Mouse (Mus musculus): ENCODE measurements at regions not wholly inside any gene's neighbourhood (a gene's known extent, or its start where the extent isn't known, plus 50 kb on each side); places are given as distances from the start of the nearest gene placed in this dataset.

GRCm38 (mm10) chr14:36819826-36820225, 148.8 kb downstream of the Ccser2 start:
- no peak for ATAC-seq (ENCODE audit: low FRiP score)
- WGBS = 97% methylated on average over 1 of the region's 1 CpGs
- no peak overlapping the region for H3K4me3 ChIP-seq (ENCODE audit: low read depth, low read length)

GRCm38 (mm10) chr14:36802418-36802817, 166.2 kb downstream of the Ccser2 start:
- whole genome bisulfite sequencing = 87% methylated on average over 2 of the region's 3 CpGs
- H3K27ac ChIP-seq (ENCODE audit: low read depth, low read length) = no peak overlapping the region
- no peaks in the 10 kb centered on the region for H3K36me3 ChIP-seq (ENCODE audit: control insufficient read depth, insufficient read depth, low read length)
- no peak overlapping the region for H3K4me2 ChIP-seq
- DNase-seq (ENCODE audit: low spot score, missing footprints) = peak; percentile 23
- no peak overlapping the region for H3K9ac ChIP-seq (ENCODE audit: low read length)
- no peaks in the 10 kb centered on the region for H3K9me3 ChIP-seq (ENCODE audit: control insufficient read depth, low read length)
- no peak overlapping the region for H3K4me3 ChIP-seq (ENCODE audit: low read depth, low read length)
- no peaks in the 10 kb centered on the region for H3K27me3 ChIP-seq (ENCODE audit: control insufficient read depth, insufficient read depth, low read length)
- H3K4me1 ChIP-seq (ENCODE audit: control insufficient read depth, insufficient read depth, low read length) = no peaks in the 10 kb centered on the region
- no peak for ATAC-seq (ENCODE audit: low FRiP score)

More at GRCm38 (mm10) chr14:36819826-36820225, 148.8 kb downstream of the Ccser2 start:
- no peaks in the 10 kb centered on the region for H3K4me1 ChIP-seq (ENCODE audit: control insufficient read depth, insufficient read depth, low read length)
- H3K9me3 ChIP-seq (ENCODE audit: control insufficient read depth, low read length) = no peaks in the 10 kb centered on the region
- no peaks in the 10 kb centered on the region for H3K36me3 ChIP-seq (ENCODE audit: control insufficient read depth, insufficient read depth, low read length)
- H3K4me2 ChIP-seq = no peak overlapping the region
- no peak for DNase-seq (ENCODE audit: low spot score, missing footprints)
- no peak overlapping the region for H3K27ac ChIP-seq (ENCODE audit: low read depth, low read length)
- H3K9ac ChIP-seq (ENCODE audit: low read length) = no peak overlapping the region
- H3K27me3 ChIP-seq (ENCODE audit: control insufficient read depth, insufficient read depth, low read length) = no peaks in the 10 kb centered on the region

GRCm38 (mm10) chr14:36799820-36800219, 168.8 kb downstream of the Ccser2 start:
- Histone ChIP-seq H3K36me3 (ENCODE audit: control insufficient read depth, insufficient read depth, low read length) (no peaks in the 10 kb centered on the region), H3K4me1 (ENCODE audit: control insufficient read depth, insufficient read depth, low read length) (no peaks in the 10 kb centered on the region), H3K4me2 (no peak overlapping the region), H3K9me3 (ENCODE audit: control insufficient read depth, low read length) (no peaks in the 10 kb centered on the region), H3K27ac (ENCODE audit: low read depth, low read length) (no peak overlapping the region), H3K9ac (ENCODE audit: low read length) (no peak overlapping the region), H3K4me3 (ENCODE audit: low read depth, low read length) (no peak overlapping the region), H3K27me3 (ENCODE audit: control insufficient read depth, insufficient read depth, low read length) (no peaks in the 10 kb centered on the region)
- DNase-seq (ENCODE audit: low spot score, missing footprints) (peak; percentile 19), ATAC-seq (ENCODE audit: low FRiP score) (no peak)
- WGBS = 80% methylated on average over 1 of the region's 1 CpGs

GRCm38 (mm10) chr14:36781882-36782281, 186.7 kb downstream of the Ccser2 start:
- H3K4me2 ChIP-seq = no peak overlapping the region
- no peaks in the 10 kb centered on the region for H3K9me3 ChIP-seq (ENCODE audit: control insufficient read depth, low read length)
- no peak for ATAC-seq (ENCODE audit: low FRiP score)
- 86% methylated on average over 2 of the region's 2 CpGs for WGBS
- peak; percentile 17 for DNase-seq (ENCODE audit: low spot score, missing footprints)
- H3K36me3 ChIP-seq (ENCODE audit: control insufficient read depth, insufficient read depth, low read length) = no peaks in the 10 kb centered on the region
- no peaks in the 10 kb centered on the region for H3K4me1 ChIP-seq (ENCODE audit: control insufficient read depth, insufficient read depth, low read length)
- H3K9ac ChIP-seq (ENCODE audit: low read length) = no peak overlapping the region
- H3K4me3 ChIP-seq (ENCODE audit: low read depth, low read length) = no peak overlapping the region
- H3K27me3 ChIP-seq (ENCODE audit: control insufficient read depth, insufficient read depth, low read length) = no peaks in the 10 kb centered on the region
- H3K27ac ChIP-seq (ENCODE audit: low read depth, low read length) = no peak overlapping the region

GRCm38 (mm10) chr14:36778956-36779355, 189.6 kb downstream of the Ccser2 start:
- 79% methylated on average over 1 of the region's 1 CpGs for WGBS
- Histone ChIP-seq H3K4me2 (no peak overlapping the region), H3K27ac (ENCODE audit: low read depth, low read length) (no peak overlapping the region), H3K9ac (ENCODE audit: low read length) (no peak overlapping the region), H3K4me3 (ENCODE audit: low read depth, low read length) (no peak overlapping the region), H3K27me3 (ENCODE audit: control insufficient read depth, insufficient read depth, low read length) (no peaks in the 10 kb centered on the region), H3K9me3 (ENCODE audit: control insufficient read depth, low read length) (no peaks in the 10 kb centered on the region), H3K4me1 (ENCODE audit: control insufficient read depth, insufficient read depth, low read length) (no peaks in the 10 kb centered on the region), H3K36me3 (ENCODE audit: control insufficient read depth, insufficient read depth, low read length) (no peaks in the 10 kb centered on the region)
- DNase-seq (ENCODE audit: low spot score, missing footprints) = peak; percentile 73
- ATAC-seq (ENCODE audit: low FRiP score) = peak; percentile 62; the same call in 1 of the 2 replicates

GRCm38 (mm10) chr14:36774349-36774748, 194.2 kb downstream of the Ccser2 start:
- Histone ChIP-seq H3K9me3 (ENCODE audit: control insufficient read depth, low read length) (no peaks in the 10 kb centered on the region), H3K4me2 (no peak overlapping the region), H3K4me1 (ENCODE audit: control insufficient read depth, insufficient read depth, low read length) (no peaks in the 10 kb centered on the region), H3K4me3 (ENCODE audit: low read depth, low read length) (no peak overlapping the region), H3K36me3 (ENCODE audit: control insufficient read depth, insufficient read depth, low read length) (no peaks in the 10 kb centered on the region), H3K27ac (ENCODE audit: low read depth, low read length) (no peak overlapping the region), H3K27me3 (ENCODE audit: control insufficient read depth, insufficient read depth, low read length) (no peaks in the 10 kb centered on the region), H3K9ac (ENCODE audit: low read length) (no peak overlapping the region)
- ATAC-seq (ENCODE audit: low FRiP score) (no peak), DNase-seq (ENCODE audit: low spot score, missing footprints) (no peak)
- 73% methylated on average over 3 of the region's 3 CpGs for WGBS

GRCm38 (mm10) chr14:36764377-36764776, 204.2 kb downstream of the Ccser2 start:
- H3K36me3 ChIP-seq (ENCODE audit: control insufficient read depth, insufficient read depth, low read length) = no peaks in the 10 kb centered on the region
- WGBS = 80% methylated on average over 4 of the region's 4 CpGs
- no peak for ATAC-seq (ENCODE audit: low FRiP score)

GRCm38 (mm10) chr14:36756056-36756455, 212.5 kb downstream of the Ccser2 start:
- ATAC-seq (ENCODE audit: low FRiP score) = no peak
- no peak overlapping the region for H3K9ac ChIP-seq (ENCODE audit: low read length)

More at GRCm38 (mm10) chr14:36764377-36764776, 204.2 kb downstream of the Ccser2 start:
- Histone ChIP-seq H3K4me3 (ENCODE audit: low read depth, low read length) (no peak overlapping the region), H3K27ac (ENCODE audit: low read depth, low read length) (no peak overlapping the region), H3K9ac (ENCODE audit: low read length) (no peak overlapping the region), H3K27me3 (ENCODE audit: control insufficient read depth, insufficient read depth, low read length) (no peaks in the 10 kb centered on the region), H3K4me1 (ENCODE audit: control insufficient read depth, insufficient read depth, low read length) (no peaks in the 10 kb centered on the region), H3K4me2 (no peak overlapping the region), H3K9me3 (ENCODE audit: control insufficient read depth, low read length) (no peaks in the 10 kb centered on the region)
- DNase-seq (ENCODE audit: low spot score, missing footprints) = no peak

GRCm38 (mm10) chr14:36748130-36748883, 220.3 kb downstream of the Ccser2 start:
- Histone ChIP-seq H3K4me2 (no peak overlapping the region), H3K36me3 (ENCODE audit: control insufficient read depth, insufficient read depth, low read length) (no peaks in the 10 kb centered on the region), H3K4me1 (ENCODE audit: control insufficient read depth, insufficient read depth, low read length) (no peaks in the 10 kb centered on the region), H3K4me3 (ENCODE audit: low read depth, low read length) (no peak overlapping the region), H3K9ac (ENCODE audit: low read length) (no peak overlapping the region), H3K27ac (ENCODE audit: low read depth, low read length) (no peak overlapping the region), H3K9me3 (ENCODE audit: control insufficient read depth, low read length) (no peaks in the 10 kb centered on the region; the same call in 1 of the 2 replicates), H3K27me3 (ENCODE audit: control insufficient read depth, insufficient read depth, low read length) (no peaks in the 10 kb centered on the region)
- 97% methylated on average over 6 of the region's 6 CpGs for WGBS
- DNase-seq (ENCODE audit: low spot score, missing footprints) (no peak), ATAC-seq (ENCODE audit: low FRiP score) (no peak)

More at GRCm38 (mm10) chr14:36756056-36756455, 212.5 kb downstream of the Ccser2 start:
- H3K9me3 ChIP-seq (ENCODE audit: control insufficient read depth, low read length) = no peaks in the 10 kb centered on the region
- WGBS = 82% methylated on average over 6 of the region's 6 CpGs
- no peak overlapping the region for H3K4me2 ChIP-seq
- H3K4me1 ChIP-seq (ENCODE audit: control insufficient read depth, insufficient read depth, low read length) = no peaks in the 10 kb centered on the region
- H3K27ac ChIP-seq (ENCODE audit: low read depth, low read length) = no peak overlapping the region
- H3K27me3 ChIP-seq (ENCODE audit: control insufficient read depth, insufficient read depth, low read length) = no peaks in the 10 kb centered on the region
- no peak overlapping the region for H3K4me3 ChIP-seq (ENCODE audit: low read depth, low read length)
- DNase-seq (ENCODE audit: low spot score, missing footprints) = no peak
- no peaks in the 10 kb centered on the region for H3K36me3 ChIP-seq (ENCODE audit: control insufficient read depth, insufficient read depth, low read length)

Measured in midbrain, embryonic 11.5 days (tissue).